Mouse (Mus musculus): Measurements from ENCODE around the gene Uckl1. TPM values are rescaled to one million over a fixed set of nuclear protein-coding genes. Genes with fewer than 3 reads are reported as not detected.
A peak's percentile ranks its signal among the peaks of the same experiment; 100 is the strongest.

The Uckl1 gene
- polyA plus RNA-seq, 1 experiment from 2014 or later = 22.8 TPM

DNA sequence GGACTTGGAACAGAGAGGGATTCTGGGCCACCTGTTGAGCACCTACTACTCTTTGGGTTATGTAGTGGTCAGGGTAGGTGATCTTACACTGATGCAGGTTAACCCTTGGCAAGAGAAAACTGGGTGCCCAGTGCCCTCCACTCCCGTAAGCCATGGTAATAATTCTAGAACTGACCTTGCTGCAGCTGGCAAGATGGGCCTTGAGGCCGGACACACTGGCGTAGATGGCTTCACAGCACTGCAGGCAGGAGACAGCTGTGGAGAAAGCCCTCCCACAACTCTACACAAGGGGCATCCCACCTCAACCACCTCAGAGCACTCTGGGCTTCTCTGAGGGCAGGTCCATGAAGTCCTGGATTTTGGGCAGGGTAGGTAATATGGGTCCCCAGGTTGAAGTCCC is 1.4 kb upstream of the Uckl1 start:
- no peak overlapping the region for H3K4me2 ChIP-seq (ENCODE audit: low read depth, low read length)
- H3K9me3 ChIP-seq (ENCODE audit: low read length) = no peaks in the 10 kb centered on the region
- H3K4me1 ChIP-seq (ENCODE audit: insufficient read depth) = peaks cover 15% of the 10 kb centered on the region
- peak; percentile 8 for DNase-seq
- H3K27ac ChIP-seq (ENCODE audit: low read depth) = no peak overlapping the region
- peaks cover 46% of the 10 kb centered on the region for H3K36me3 ChIP-seq (replicated peaks; ENCODE audit: insufficient read depth, low read length)
- TF ChIP-seq CTCF (IDR thresholded peaks at IDR 0.05; ENCODE audit: low read depth) (no peak), EP300 (IDR thresholded peaks at IDR 0.05; ENCODE audit: low read depth) (no peak)
- ATAC-seq = no peak
- H3K4me3 ChIP-seq (ENCODE audit: low read depth, low read length) = no peak overlapping the region
- H3K27me3 ChIP-seq (ENCODE audit: insufficient read depth, low read length) = no peaks in the 10 kb centered on the region
- H3K9ac ChIP-seq (replicated peaks) = no peak overlapping the region
- 87% methylated on average over 3 of the region's 3 CpGs for WGBS (ENCODE audit: insufficient replicate concordance)

DNA sequence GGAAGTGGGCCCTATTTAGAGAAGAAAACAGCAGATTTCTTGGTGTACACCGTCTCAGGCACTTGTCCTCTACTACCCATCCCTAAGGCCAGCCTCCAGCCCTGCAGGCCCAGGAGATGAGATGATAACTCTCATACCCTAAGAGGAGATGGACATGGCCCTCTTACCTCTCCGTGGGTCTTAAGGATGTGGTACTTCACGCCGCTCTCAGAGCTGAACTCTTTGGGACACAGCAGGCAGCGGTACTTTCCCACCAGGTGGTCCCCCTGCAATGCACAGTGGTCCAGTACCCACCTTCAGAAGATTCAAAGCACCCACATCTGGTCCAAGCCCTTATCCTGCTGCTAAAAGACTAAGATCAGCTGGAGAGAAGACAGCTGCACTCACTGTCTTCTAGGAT is 814 bp upstream of the Uckl1 start:
- H3K4me3 ChIP-seq (ENCODE audit: low read depth, low read length) = no peak overlapping the region
- H3K9ac ChIP-seq (replicated peaks) = no peak overlapping the region
- DNase-seq = no peak
- peaks cover 46% of the 10 kb centered on the region for H3K36me3 ChIP-seq (replicated peaks; ENCODE audit: insufficient read depth, low read length)
- ATAC-seq = no peak
- no peak overlapping the region for H3K4me2 ChIP-seq (ENCODE audit: low read depth, low read length)
- WGBS (ENCODE audit: insufficient replicate concordance) = 84% methylated on average over 5 of the region's 5 CpGs
- no peaks in the 10 kb centered on the region for H3K27me3 ChIP-seq (ENCODE audit: insufficient read depth, low read length)
- H3K27ac ChIP-seq (ENCODE audit: low read depth) = no peak overlapping the region
- H3K9me3 ChIP-seq (ENCODE audit: low read length) = no peaks in the 10 kb centered on the region
- no peak for TF ChIP-seq CTCF (IDR thresholded peaks at IDR 0.05; ENCODE audit: low read depth)
- no peak for TF ChIP-seq EP300 (IDR thresholded peaks at IDR 0.05; ENCODE audit: low read depth)
- H3K4me1 ChIP-seq (ENCODE audit: insufficient read depth) = peaks cover 15% of the 10 kb centered on the region

DNA sequence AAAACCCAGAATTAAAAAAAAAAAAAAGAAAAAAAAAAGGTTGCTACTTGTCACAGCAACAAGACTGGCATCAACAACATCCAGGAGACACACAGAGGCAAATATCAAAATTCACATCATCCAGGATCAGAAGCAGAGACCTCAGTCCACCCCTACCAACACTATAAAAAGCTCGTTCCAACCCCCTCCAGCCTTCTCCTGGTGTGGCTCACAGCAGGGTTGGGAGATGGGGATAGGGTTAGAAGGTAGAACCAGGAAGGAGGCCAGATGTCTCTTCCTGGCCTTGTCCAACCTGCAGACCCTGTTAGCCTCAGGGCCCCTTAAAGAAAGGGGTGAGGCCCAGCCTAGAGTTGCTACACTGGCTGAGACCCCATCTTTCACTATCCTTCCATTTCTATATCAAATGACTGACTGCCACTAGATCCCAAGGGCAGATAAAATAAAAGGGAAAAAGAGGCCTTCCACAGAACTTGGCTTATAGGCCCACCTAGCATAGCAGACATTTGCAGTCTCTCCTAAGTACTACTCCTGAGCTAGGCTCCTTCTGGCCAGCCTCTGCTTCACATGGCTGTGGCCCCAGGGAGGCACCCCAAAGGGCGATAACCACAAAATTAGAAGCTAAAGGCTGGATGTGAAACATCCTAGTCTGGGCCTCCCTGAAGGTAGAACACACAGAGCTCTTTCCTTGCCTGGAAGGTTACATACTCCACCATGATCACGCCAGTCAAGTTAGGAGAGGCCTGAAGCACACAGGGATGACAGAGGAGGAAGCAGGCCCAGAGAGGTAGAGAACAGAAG is 1.0 kb downstream of the Uckl1 start:
- Histone ChIP-seq H3K4me2 (ENCODE audit: low read depth, low read length) (no peak overlapping the region), H3K27me3 (ENCODE audit: insufficient read depth, low read length) (no peaks in the 10 kb centered on the region), H3K9me3 (ENCODE audit: low read length) (no peaks in the 10 kb centered on the region), H3K4me3 (ENCODE audit: low read depth, low read length) (no peak overlapping the region), H3K4me1 (ENCODE audit: insufficient read depth) (peaks cover 32% of the 10 kb centered on the region), H3K27ac (ENCODE audit: low read depth) (peak overlapping the region; percentile 66), H3K36me3 (replicated peaks; ENCODE audit: insufficient read depth, low read length) (peaks cover 39% of the 10 kb centered on the region), H3K9ac (replicated peaks) (no peak overlapping the region; the same call in 1 of the 2 replicates)
- TF ChIP-seq CTCF (IDR thresholded peaks at IDR 0.05; ENCODE audit: low read depth) (no peak), EP300 (IDR thresholded peaks at IDR 0.05; ENCODE audit: low read depth) (no peak)
- WGBS (ENCODE audit: insufficient replicate concordance) = 79% methylated on average over 3 of the region's 3 CpGs
- ATAC-seq (no peak), DNase-seq (peak; percentile 8)

DNA sequence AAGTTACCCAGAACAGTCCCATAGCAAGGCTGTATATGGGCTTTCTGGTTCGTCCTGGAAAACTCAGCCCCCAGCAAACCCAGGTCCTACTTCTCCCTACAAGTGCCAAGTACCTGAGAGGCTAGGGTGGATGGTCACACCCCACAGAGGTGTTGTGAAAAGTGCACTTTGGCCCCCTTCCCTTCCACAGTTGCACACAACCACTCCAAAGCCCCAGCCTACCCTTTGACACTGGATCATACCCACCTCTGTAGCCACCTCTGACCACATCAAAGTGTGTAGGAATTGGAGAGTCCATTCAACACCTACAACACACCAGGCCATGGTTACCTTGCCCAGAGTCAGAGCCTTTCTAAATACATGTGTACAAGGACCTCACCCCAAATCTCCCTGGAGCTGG is 1.8 kb downstream of the Uckl1 start:
- DNase-seq (peak; percentile 54), ATAC-seq (peak; percentile 48)
- no peaks in the 10 kb centered on the region for H3K27me3 ChIP-seq (ENCODE audit: insufficient read depth, low read length)
- H3K4me1 ChIP-seq (ENCODE audit: insufficient read depth) = peaks cover 39% of the 10 kb centered on the region
- no peak overlapping the region for H3K4me3 ChIP-seq (ENCODE audit: low read depth, low read length)
- TF ChIP-seq EP300 (IDR thresholded peaks at IDR 0.05; ENCODE audit: low read depth) (no peak), CTCF (IDR thresholded peaks at IDR 0.05; ENCODE audit: low read depth) (no peak)
- no peak overlapping the region for H3K9ac ChIP-seq (replicated peaks)
- 81% methylated on average over 1 of the region's 1 CpGs for WGBS (ENCODE audit: insufficient replicate concordance)
- H3K4me2 ChIP-seq (ENCODE audit: low read depth, low read length) = no peak overlapping the region
- peak overlapping the region; percentile 66 for H3K27ac ChIP-seq (ENCODE audit: low read depth)
- H3K36me3 ChIP-seq (replicated peaks; ENCODE audit: insufficient read depth, low read length) = peaks cover 32% of the 10 kb centered on the region
- no peaks in the 10 kb centered on the region for H3K9me3 ChIP-seq (ENCODE audit: low read length)

DNA sequence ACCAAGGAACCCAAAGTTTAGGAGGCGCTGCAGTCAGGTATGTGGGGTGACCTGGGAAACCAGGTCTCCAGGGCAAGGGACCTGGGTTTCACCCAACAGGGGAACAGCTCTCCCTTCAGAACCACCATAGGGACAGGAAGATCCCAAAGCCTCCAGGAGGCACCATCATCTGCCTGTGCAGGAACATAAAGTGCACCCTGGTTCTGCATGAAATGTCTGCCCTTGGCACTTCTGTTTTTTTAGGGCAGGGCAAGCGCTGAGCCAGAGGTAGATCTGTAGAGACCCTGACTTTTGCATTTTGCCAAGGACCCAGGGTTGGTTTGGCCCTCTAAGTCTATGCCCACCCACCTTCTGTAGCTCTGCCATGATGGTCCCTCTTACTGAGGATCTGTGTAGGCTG is 2.3 kb downstream of the Uckl1 start:
- ATAC-seq (no peak), DNase-seq (peak; percentile 13)
- H3K27me3 ChIP-seq (ENCODE audit: insufficient read depth, low read length) = no peaks in the 10 kb centered on the region
- peak overlapping the region; percentile 98; the same call in 1 of the 2 replicates for H3K4me2 ChIP-seq (ENCODE audit: low read depth, low read length)
- no peak overlapping the region for H3K9ac ChIP-seq (replicated peaks)
- TF ChIP-seq CTCF (IDR thresholded peaks at IDR 0.05; ENCODE audit: low read depth) = no peak
- TF ChIP-seq EP300 (IDR thresholded peaks at IDR 0.05; ENCODE audit: low read depth) = no peak
- 79% methylated on average over 2 of the region's 2 CpGs for WGBS (ENCODE audit: insufficient replicate concordance)
- peak overlapping the region; percentile 66 for H3K27ac ChIP-seq (ENCODE audit: low read depth)
- peaks cover 28% of the 10 kb centered on the region for H3K36me3 ChIP-seq (replicated peaks; ENCODE audit: insufficient read depth, low read length)
- peaks cover 43% of the 10 kb centered on the region for H3K4me1 ChIP-seq (ENCODE audit: insufficient read depth)
- peak overlapping the region; percentile 95; the same call in 1 of the 2 replicates for H3K4me3 ChIP-seq (ENCODE audit: low read depth, low read length)
- H3K9me3 ChIP-seq (ENCODE audit: low read length) = no peaks in the 10 kb centered on the region

DNA sequence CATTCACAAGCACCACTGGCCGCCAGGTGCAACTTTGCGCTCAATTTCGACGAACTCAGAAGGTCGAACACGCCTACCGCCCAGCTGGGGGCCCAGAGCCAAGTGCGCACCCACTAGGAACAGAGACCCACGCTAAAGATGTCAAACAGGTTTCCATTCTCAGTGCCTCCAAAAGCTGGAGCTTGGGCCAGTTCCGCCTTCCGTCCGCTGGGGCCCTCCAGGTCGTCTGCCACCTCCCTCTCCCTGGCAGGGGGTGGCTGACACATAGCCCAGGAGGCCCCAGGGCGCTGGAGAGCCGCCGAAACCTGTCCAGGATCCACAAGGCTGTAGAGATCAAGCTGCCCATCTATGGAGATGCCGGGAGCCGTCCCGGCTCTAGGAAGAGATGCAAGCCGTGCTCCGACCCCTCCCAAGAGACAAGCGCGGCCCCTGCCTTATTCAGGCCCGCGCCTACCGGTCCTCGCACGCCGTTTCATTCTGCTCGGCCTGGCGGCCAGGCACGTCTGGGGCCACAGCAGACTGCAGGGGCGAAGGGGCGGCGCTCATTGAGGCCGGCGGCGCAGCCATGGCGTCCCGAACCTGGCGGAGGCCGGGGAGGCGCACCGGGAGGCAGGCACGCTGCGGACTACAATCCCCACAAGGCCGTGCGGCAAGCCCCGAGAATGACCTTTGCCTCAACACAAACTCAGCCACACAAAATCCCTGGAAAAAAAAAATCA is 3.1 kb downstream of the Uckl1 start:
- H3K4me1 ChIP-seq (ENCODE audit: insufficient read depth) = peaks cover 50% of the 10 kb centered on the region
- peak overlapping the region; percentile 87 for H3K9ac ChIP-seq (replicated peaks)
- H3K9me3 ChIP-seq (ENCODE audit: low read length) = no peaks in the 10 kb centered on the region
- DNase-seq (peak; percentile 90), ATAC-seq (peak; percentile 78)
- no peak for TF ChIP-seq EP300 (IDR thresholded peaks at IDR 0.05; ENCODE audit: low read depth)
- H3K36me3 ChIP-seq (replicated peaks; ENCODE audit: insufficient read depth, low read length) = peaks cover 21% of the 10 kb centered on the region
- WGBS (ENCODE audit: insufficient replicate concordance) = 1% methylated on average over 49 of the region's 49 CpGs
- H3K4me3 ChIP-seq (ENCODE audit: low read depth, low read length) = peak overlapping the region; percentile 95
- no peaks in the 10 kb centered on the region for H3K27me3 ChIP-seq (ENCODE audit: insufficient read depth, low read length)
- H3K4me2 ChIP-seq (ENCODE audit: low read depth, low read length) = peak overlapping the region; percentile 98
- peak overlapping the region; percentile 93 for H3K27ac ChIP-seq (ENCODE audit: low read depth)

All from liver, postnatal 0 days (tissue).